In genomic region chr13:21158785-21159474, GRCm38 (mm10) we compare ENCODE assay signal across 8 mouse cellular contexts. TPM values are rescaled to one million over a fixed set of nuclear protein-coding genes. Genes with fewer than 3 reads are reported as not detected.
DNase-seq lines count a peak whose midpoint lies in the region; ATAC-seq lines count a peak whose summit lies in the region.

No protein-coding gene starts in this region.

- H3K36me3 ChIP-seq in embryonic facial prominence, embryonic 11.5 days (replicated peaks; ENCODE audit: control insufficient read depth, insufficient read depth, low read depth, low read length) = no peaks in the 10 kb centered on the region
- no peaks in the 10 kb centered on the region for H3K36me3 ChIP-seq in liver, embryonic 12.5 days
- no peaks in the 10 kb centered on the region for H3K36me3 ChIP-seq in stomach, embryonic 14.5 days (ENCODE audit: control insufficient read depth, insufficient read depth, low read length)

- peak; percentile 90 for DNase-seq in A20 (ENCODE audit: low read depth, low spot score)
- peak; percentile 92 for DNase-seq in adrenal gland, postnatal 14 days
- DNase-seq in embryonic facial prominence, embryonic 11.5 days (ENCODE audit: low spot score) = peak; percentile 90
- DNase-seq in heart, adult 8-10 months (ENCODE audit: low spot score) = peak; percentile 88
- peak; percentile 93 for DNase-seq in kidney, adult 9 months
- peak; percentile 94 for DNase-seq in naive thymus-derived CD4-positive, alpha-beta T cell, adult 2 months (ENCODE audit: low read depth)

- H3K4me1 ChIP-seq in embryonic facial prominence, embryonic 11.5 days (ENCODE audit: control insufficient read depth, insufficient read depth, low read length) = no peaks in the 10 kb centered on the region
- H3K4me1 ChIP-seq in liver, embryonic 12.5 days = peaks cover 30% of the 10 kb centered on the region
- no peaks in the 10 kb centered on the region for H3K4me1 ChIP-seq in stomach, embryonic 14.5 days (ENCODE audit: control insufficient read depth, insufficient read depth, low read length)

- H3K9ac ChIP-seq in embryonic facial prominence, embryonic 11.5 days (replicated peaks; ENCODE audit: low read length) = peak overlapping the region; percentile 1; the same call in 1 of the 2 replicates
- peak overlapping the region; percentile 64; the same call in 1 of the 2 replicates for H3K9ac ChIP-seq in liver, embryonic 12.5 days
- H3K9ac ChIP-seq in stomach, embryonic 14.5 days (replicated peaks; ENCODE audit: low read depth, low read length) = no peak overlapping the region; the same call in 1 of the 2 replicates

- H3K4me3 ChIP-seq in embryonic facial prominence, embryonic 11.5 days (ENCODE audit: low read depth, low read length) = peak overlapping the region; percentile 41
- H3K4me3 ChIP-seq in liver, embryonic 12.5 days = peak overlapping the region; percentile 67
- H3K4me3 ChIP-seq in stomach, embryonic 14.5 days (ENCODE audit: low read depth, low read length) = peak overlapping the region; percentile 49

- under 1% methylated on average over 19 of the region's 19 CpGs for WGBS in embryonic facial prominence, embryonic 11.5 days
- under 1% methylated on average over 19 of the region's 19 CpGs for WGBS in liver, embryonic 12.5 days (ENCODE audit: insufficient replicate concordance)
- WGBS in stomach, embryonic 14.5 days = under 1% methylated on average over 19 of the region's 19 CpGs

- peak overlapping the region; percentile 41 for H3K4me2 ChIP-seq in embryonic facial prominence, embryonic 11.5 days (ENCODE audit: low read depth, low read length)
- peak overlapping the region; percentile 87 for H3K4me2 ChIP-seq in liver, embryonic 12.5 days
- peak overlapping the region; percentile 62 for H3K4me2 ChIP-seq in stomach, embryonic 14.5 days (replicated peaks; ENCODE audit: low read depth, low read length)

- no peaks in the 10 kb centered on the region for H3K9me3 ChIP-seq in embryonic facial prominence, embryonic 11.5 days (replicated peaks; ENCODE audit: control insufficient read depth, low read length)
- no peaks in the 10 kb centered on the region for H3K9me3 ChIP-seq in liver, embryonic 12.5 days (replicated peaks)
- no peaks in the 10 kb centered on the region for H3K9me3 ChIP-seq in stomach, embryonic 14.5 days (ENCODE audit: control insufficient read depth, low read depth, low read length)

- no peak for ATAC-seq in embryonic facial prominence, embryonic 11.5 days (replicated peaks; ENCODE audit: insufficient number of reproducible peaks, low FRiP score, low TSS enrichment, low read depth)
- no peak for ATAC-seq in liver, embryonic 12.5 days
- 0 out of 2 replicates have a peak, but pooled peaks have one; percentile 30 for ATAC-seq in stomach, embryonic 14.5 days (ENCODE audit: insufficient number of reproducible peaks, insufficient read depth, low FRiP score, low read depth)

- no peak overlapping the region for H3K27ac ChIP-seq in embryonic facial prominence, embryonic 11.5 days (replicated peaks; ENCODE audit: low read depth, low read length)
- H3K27ac ChIP-seq in liver, embryonic 12.5 days = no peak overlapping the region
- H3K27ac ChIP-seq in stomach, embryonic 14.5 days (ENCODE audit: low read length) = no peak overlapping the region

- no peaks in the 10 kb centered on the region for H3K27me3 ChIP-seq in embryonic facial prominence, embryonic 11.5 days (ENCODE audit: control insufficient read depth, insufficient read depth, low read length)
- H3K27me3 ChIP-seq in liver, embryonic 12.5 days (replicated peaks) = peaks cover 46% of the 10 kb centered on the region
- H3K27me3 ChIP-seq in stomach, embryonic 14.5 days (ENCODE audit: control insufficient read depth, insufficient read depth, low read length) = no peaks in the 10 kb centered on the region

RNA-seq across cellular contexts. Expression of gene Olfr1368, which starts 13.3 kb away (rescaled TPM):
- not detected in 2 replicates for total RNA-seq in adrenal gland, postnatal 14 days (2021)
- polyA plus RNA-seq in embryonic facial prominence, embryonic 11.5 days (2014; fragmentation: Nextera tagmentation; extraction: Ambion mirVana) = not detected in 2 replicates
- not detected for total RNA-seq in heart, adult 8-10 months (2022)
- not detected in 2 replicates for polyA plus RNA-seq in liver, embryonic 12.5 days (2016; fragmentation: Nextera tagmentation; extraction: Ambion mirVana)
- not detected in 2 replicates for polyA plus RNA-seq in stomach, embryonic 14.5 days (2014; fragmentation: Nextera tagmentation; extraction: Ambion mirVana)

RNA-seq across cellular contexts. Expression of gene Trim27, which starts 20.3 kb away (rescaled TPM):
- total RNA-seq in adrenal gland, postnatal 14 days (2021) = 51.5 and 56.3 TPM in 2 replicates
- polyA plus RNA-seq in embryonic facial prominence, embryonic 11.5 days (2014; fragmentation: Nextera tagmentation; extraction: Ambion mirVana) = 148 and 160 TPM in 2 replicates
- total RNA-seq in heart, adult 8-10 months (2022) = 10 to 100 TPM; 17.7 to 20.3 (median 19.3) TPM
- 129 and 132 TPM in 2 replicates for polyA plus RNA-seq in liver, embryonic 12.5 days (2016; fragmentation: Nextera tagmentation; extraction: Ambion mirVana)
- 123 and 128 TPM in 2 replicates for polyA plus RNA-seq in stomach, embryonic 14.5 days (2014; fragmentation: Nextera tagmentation; extraction: Ambion mirVana)

RNA-seq across cellular contexts. Expression of gene Olfr263, which starts 29.5 kb away (rescaled TPM):
- total RNA-seq in adrenal gland, postnatal 14 days (2021) = not detected in 2 replicates
- not detected in 2 replicates for polyA plus RNA-seq in embryonic facial prominence, embryonic 11.5 days (2014; fragmentation: Nextera tagmentation; extraction: Ambion mirVana)
- not detected for total RNA-seq in heart, adult 8-10 months (2022)
- not detected in 2 replicates for polyA plus RNA-seq in liver, embryonic 12.5 days (2016; fragmentation: Nextera tagmentation; extraction: Ambion mirVana)
- polyA plus RNA-seq in stomach, embryonic 14.5 days (2014; fragmentation: Nextera tagmentation; extraction: Ambion mirVana) = not detected in 2 replicates

RNA-seq across cellular contexts. Expression of gene Olfr1369-ps1, which starts 47.6 kb away (rescaled TPM):
- not detected in 2 replicates for total RNA-seq in adrenal gland, postnatal 14 days (2021)
- polyA plus RNA-seq in embryonic facial prominence, embryonic 11.5 days (2014; fragmentation: Nextera tagmentation; extraction: Ambion mirVana) = not detected in 2 replicates
- total RNA-seq in heart, adult 8-10 months (2022) = not detected
- 0.10 TPM in 2 replicates for polyA plus RNA-seq in liver, embryonic 12.5 days (2016; fragmentation: Nextera tagmentation; extraction: Ambion mirVana)
- polyA plus RNA-seq in stomach, embryonic 14.5 days (2014; fragmentation: Nextera tagmentation; extraction: Ambion mirVana) = not detected in 2 replicates
